Mouse (Mus musculus): ENCODE results near the gene Auts2.
"Not testable (repeated sequence)": the region's sequence is repeated elsewhere in the genome, so short reads cannot be mapped to it uniquely, and the experiment has no call there.

The Auts2 gene

DNA sequence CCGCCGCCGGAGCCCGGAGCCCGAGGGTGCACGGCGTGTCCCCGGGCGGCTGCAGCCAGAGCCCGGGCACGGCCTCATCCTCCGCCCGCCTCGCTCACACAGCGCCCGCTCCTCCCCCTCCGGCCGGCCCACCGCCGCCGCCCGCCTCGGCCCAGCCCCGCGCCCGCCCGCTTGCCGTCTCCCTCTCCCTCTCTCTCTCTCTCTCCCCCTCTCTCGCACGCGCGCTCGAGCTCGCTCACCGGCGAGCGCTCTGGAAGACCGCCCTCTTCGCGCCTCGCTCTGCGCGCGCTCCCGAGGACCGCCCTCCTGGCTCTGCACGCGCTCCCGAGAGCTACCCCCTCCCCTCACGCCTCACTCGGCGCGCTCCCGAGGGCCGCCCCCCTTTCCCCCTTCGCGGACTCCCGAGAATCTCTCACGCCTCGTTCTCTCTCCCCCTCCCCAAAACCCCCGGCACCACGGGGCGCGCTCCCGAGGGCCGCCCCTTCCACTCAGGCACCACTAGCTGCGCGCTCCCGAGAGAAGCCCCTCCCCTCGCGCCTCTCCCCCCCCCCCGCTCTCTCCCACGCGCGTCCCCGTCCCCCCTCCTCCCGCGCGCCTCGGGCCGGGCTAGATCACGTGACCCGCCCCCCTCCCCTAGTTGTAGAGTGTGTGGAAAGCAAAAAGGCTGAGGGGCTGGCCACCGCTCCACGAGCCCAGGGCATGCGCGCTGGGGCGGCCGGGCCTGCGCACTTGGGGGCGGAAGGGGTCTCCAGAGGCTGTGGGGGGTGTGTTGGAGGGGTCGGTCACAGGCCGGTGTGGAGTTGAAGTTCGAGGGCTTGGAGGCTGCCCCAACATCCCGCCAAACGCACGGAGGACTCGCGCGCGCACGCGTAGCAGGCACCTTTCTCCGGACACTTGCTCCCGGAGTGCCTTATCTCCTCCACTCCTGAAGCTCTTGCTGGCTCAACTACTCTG is at the start of gene Auts2:
Auts2 (minus strand) TSS at position 227 of the 954 bp plus-strand sequence.
- peak; percentile 89 for DNase-seq (ENCODE audit: low spot score)

DNA sequence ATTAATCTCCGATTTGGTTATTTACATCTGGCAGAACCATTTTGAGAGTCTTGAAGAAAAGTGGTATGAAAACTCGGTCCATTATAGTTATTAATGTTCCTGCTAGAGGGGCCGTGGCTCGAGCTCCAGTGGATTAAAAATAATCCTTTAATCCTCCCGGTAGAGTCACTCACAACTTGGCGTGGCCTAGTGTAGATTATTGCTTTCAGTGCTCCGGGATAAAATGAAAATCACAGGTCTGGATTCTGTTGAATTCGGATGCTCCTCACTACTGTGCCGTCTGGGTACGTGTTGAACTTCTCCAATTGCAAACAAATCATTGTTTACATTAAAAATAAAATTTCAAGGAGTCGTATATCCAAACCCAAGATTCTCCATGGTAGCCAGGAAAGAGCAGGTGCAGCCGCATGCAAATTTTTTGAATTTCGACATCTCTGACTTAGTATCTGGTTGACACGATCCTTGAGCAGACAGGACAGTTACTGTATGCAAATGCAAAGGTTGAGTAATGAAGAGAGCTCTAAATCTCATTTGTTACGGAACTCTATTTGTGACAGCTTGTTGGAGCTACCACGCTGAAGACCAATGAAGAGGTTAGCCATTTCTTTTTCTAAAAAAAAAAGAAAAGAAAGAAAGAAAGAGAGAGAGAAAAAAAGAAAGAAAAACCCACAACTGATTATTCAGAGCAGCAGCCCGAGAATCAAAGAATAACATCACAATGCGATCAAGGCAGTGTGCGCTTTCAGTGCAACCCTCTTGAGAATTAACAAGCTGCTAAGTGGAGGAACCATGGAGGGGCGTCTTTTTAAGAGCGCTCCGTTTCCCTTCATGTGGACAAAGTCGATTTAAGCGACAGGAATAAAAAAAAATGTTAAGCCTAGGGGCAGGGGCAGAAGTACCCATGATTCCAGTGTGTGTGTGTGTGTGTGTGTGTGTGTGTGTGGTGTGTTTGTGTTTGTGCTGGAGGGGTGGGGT is 48.9 kb upstream of the Auts2 start:
- DNase-seq (ENCODE audit: low spot score), result no peak

DNA sequence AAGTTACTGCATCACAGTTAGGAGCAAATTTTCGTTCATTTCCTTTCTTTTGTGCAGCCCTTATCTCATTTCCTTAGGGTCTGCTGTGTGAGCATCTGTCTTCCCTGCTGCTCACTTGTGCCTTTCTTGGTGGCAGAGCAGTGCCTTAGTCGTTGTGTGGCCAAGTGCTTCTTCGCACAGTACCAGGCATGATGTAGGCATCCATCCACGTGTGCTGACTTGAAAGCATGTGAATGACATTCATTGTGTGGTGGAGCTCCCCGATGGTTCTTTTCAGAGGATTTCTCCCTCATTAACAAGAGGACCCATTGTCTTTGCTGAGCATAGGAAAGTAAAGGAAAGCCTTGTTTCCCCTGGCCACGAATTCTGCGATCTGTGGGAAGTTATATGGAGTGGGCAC is 36.6 kb upstream of the Auts2 start:
- DNase-seq (ENCODE audit: low spot score), result no peak

DNA sequence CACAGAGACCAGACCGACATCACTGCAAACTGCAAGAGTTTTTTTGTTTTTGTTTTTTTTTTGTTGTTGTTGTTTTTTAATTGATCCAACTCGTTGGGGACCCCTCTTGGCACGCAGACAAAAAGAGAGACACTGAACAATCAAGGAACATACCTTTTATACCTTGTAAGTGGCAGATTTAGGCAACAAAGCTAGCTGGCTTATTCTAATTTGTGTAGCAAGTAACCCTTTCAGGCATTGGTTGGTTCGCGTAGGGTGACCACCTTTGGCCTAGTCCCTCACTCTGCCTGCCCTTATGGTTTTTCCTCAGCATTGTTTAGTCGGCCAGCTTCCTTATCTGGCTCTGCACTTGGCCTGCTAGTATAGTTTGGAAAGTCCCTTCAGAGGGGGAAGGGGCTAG is 17.6 kb upstream of the Auts2 start:
- not testable (repeated sequence) for DNase-seq (ENCODE audit: low spot score)

DNA sequence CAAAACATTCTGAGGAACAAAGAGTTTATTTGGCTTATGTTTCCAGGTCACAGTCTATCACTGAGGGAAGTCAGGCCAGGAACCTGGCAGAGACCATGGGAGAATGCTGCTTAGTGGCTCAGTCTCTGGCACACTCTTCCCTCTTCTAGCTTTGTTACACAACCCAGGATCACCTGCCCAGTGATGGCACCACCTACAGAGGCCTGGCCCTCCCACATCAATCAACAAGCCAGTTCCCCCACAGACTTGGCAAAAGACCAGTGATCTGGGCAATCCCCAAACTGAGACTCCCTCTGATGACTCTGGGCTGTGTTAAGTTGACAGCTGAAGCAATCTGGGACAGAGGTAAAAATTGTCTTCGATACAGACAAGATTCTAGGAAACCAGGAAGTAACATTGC is 2.6 kb upstream of the Auts2 start:
- DNase-seq (ENCODE audit: low spot score), result no peak

DNA sequence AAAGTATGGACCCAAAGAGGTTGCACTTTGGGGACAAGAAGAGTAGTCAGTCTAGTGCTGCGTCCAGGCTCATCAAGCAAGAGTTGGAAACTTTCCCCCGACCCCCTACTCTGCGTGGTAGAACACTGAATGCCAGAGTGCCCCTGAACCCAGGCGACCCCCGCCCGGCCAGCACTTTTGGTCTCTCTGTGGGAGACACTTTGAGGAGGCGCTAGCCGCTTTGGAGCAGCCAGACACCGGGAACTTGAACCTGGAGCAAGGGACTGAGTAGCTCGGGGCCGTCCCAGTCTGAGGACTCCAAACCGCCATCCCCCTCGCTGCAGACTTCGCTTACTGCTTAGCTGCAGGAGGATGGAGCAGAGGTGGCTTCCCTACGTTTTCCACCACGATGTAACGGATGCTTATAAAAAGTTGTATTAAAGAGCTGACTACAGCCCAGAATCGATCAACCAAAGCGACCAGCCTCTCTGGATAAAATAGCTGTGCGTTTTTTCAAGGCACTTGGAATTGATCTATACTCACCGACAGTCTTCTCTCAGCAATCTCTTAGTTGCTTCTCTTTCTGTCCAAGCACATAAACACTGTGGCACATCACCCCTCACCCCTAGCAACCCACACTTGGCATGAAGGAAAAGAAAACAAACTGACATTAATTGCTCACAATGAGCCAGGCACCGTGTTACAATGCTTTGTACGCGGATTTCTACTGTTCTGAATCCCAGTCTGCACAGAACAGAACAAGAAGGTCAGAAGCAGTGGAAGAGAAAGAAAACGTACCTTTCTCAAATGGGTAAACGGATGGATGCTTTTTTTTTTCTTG is 1.2 kb upstream of the Auts2 start:
- DNase-seq (ENCODE audit: low spot score), result peak; percentile 9

DNA sequence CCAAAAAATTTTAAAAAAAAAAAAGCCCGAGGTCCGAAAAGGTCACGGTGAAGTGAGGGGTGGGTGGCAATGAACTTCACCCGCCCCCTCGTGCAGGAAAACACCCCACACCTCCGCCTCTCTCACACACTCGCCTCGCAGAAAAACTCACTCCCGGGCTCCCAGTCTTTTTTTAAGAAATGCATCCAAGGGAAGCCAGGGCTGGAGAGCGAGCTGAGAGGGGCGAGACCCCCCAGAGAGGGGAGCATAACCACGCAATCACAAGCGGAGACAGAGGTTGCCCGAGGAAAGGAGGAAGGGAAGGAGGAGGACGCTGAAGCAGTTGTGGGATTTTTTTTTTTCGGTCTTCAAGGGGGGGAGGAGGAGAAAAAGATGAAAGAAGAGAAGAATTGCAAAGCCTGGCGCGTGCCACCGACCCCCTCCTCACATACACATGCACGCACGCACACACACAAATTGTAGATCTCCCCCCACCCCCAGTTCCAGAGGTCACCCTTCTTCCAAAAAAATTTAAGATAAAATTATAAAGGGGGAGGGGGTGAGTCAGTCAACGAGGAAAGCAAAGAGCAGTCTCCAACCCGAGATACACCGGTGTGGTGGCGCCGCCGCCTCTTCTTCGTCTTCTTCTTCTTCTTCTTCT is 643 bp downstream of the Auts2 start:
- DNase-seq (ENCODE audit: low spot score), result no peak

DNA sequence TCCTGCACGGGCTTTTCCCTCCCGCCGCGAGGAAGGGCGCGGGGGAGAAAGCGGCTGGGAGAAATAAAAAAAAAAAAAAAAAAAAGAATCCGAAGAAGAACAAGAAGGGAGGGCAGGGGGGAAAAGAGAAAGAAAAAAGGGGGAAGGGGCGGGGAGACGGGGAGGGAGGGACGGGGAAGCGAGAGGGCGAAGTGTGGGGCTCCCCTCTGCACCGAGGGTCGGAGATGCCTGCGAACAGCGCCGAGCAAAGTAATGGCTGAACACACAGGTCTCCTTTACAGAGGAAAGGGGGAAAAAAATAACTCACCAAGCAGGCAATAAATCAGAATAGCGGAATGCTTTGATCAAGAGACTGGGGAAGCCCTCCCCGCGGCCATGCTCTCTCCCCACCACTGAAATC is 1.2 kb downstream of the Auts2 start:
- DNase-seq (ENCODE audit: low spot score), result no peak

DNA sequence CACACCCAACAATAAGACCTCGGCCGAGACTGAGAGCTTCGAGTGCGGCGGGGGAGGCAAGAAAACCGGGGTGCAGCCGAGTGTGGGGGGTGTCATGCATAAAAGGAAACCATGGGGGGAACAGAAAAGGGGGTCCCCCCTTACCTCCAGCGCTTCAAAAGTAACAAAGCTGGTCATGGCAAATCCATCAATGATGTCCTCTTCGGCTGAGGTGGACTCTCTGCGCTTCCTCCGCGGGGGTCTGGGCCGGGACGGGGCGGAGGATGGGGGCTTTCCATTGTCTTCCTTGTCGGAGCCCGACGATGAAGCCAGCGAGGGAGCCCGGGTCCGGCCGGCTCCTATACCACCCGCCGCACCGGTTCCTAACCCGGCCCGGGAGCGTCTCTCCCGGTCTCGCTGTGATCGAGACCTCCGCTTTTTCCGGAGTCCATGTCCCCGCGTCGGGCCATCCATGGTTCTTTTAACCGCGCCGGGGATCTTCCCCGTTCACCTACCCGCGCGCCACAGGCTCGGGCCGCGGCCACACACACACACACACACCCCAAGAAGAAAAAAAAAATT is 1.7 kb downstream of the Auts2 start:
- DNase-seq (ENCODE audit: low spot score), result peak; percentile 21

DNA sequence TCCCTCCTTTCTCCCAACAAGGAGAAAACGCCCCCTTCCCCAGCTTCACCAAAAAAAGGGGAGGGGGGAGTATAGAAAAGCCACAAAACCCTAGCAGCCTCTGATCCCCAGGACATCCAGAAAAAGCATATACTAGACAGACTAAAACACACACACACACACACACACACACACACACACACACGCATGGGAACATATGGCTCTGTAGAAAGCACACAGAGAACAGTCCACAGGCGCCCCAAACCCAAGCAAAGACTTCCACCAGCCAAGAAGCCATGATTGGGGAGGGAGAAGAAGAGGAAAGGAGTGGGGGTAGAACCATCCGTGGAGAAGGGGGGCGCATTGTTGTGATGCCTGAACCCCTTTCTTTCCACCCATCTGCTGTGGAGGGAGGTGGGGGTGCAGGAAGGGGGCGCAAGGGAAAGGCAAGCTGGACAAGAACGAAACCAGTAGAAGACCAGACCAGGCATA is 2.3 kb downstream of the Auts2 start:
- DNase-seq (ENCODE audit: low spot score), result no peak

DNA sequence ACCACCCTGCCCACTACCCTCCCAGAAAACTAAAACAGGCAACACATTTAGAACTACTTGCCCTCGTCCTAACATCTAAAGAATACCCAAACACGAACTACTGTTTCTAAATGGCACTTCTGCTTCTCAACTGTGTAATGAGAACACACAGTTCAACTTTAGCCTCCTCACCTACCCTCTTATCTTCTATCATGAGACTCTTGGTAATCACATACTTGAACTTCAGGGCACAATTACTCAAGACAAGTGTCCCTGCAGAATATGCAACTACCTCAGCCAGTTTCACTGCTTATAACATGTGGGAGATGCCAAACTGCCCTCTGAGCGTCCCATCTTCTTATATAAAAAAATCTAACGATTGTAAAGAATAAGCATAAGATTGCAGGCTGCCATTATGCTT is 5.7 kb downstream of the Auts2 start:
- no peak for DNase-seq (ENCODE audit: low spot score)

DNA sequence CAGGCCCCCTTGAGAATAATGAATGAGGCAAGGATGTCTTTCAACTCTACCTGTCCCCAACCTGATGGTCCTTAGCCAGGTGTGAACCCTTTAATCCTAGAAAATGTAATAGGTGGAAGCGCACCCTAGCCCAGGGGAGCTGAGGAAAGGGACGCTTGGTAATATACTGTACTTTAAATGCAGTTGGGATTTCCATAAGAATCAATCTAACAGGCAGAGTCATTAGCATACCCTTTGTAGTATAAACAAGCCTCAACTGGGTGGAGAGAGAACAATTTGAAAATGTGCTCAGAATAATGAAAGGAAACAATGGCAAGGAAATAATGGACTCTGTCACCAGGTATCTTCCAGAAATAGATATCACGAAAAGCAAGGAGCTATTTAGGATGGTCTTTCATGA is 16.7 kb downstream of the Auts2 start:
- no peak for DNase-seq (ENCODE audit: low spot score)

DNA sequence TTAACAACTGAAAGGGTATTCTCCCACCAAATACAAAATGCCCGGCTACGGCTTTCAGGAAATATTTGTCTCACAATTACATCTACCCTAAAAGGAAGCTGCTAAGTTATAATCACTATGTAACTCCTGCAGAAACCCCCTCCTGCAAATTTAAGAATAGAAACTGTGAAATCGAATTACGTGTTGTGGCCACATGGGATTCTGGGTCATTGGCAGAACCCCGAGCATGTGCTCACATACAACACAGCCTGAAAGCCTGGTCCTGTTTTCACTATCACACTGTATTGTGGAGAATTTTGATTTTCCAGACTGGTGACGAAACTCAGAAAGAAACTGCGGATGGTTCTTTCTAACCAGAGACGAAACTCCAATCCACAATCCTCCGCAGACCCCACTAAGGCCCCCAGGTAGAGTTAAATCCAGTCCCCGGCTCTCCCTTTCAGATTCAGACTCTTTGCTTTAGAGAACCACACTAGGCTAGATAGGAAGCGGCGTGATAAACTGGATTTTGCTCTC is 21.7 kb downstream of the Auts2 start:
- no peak for DNase-seq (ENCODE audit: low spot score)

DNA sequence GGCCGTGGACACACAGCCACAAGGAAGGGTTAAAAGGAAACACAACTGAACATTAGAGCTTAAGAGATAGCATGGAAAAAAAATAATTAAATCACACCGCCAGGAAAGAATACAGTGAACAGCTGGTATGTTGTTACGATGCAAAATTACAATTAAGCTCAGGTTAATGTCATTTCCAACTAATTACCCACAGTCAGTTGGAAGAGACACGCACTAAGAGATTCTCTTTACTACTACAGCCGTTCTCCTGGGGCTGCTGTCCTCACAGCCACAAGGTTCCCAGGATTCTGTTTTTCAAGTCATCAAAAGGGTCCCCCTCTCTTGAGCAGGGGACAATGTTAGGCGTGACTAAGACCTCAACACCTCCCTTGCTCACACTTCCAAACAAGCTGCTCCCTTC is 25.3 kb downstream of the Auts2 start:
- no peak for DNase-seq (ENCODE audit: low spot score)

DNA sequence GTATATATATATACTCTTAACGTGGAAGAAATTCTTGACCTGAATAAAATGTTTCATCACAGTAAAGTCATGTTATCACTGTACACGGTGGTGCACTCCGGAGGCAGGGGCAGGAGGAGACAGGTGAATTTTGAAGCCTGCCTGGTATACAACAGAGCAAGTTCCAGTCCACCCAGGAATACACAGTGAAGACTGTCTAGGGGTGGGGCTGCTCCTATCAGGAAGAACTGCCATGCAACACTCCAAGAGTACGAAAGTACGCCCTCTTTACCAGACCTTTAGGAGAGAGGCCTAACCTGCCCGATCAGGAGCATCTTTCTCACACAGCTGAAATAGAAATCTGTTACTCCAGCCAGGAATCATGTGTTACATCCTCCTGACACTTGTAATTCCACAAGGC is 28.6 kb downstream of the Auts2 start:
- no peak for DNase-seq (ENCODE audit: low spot score)

DNA sequence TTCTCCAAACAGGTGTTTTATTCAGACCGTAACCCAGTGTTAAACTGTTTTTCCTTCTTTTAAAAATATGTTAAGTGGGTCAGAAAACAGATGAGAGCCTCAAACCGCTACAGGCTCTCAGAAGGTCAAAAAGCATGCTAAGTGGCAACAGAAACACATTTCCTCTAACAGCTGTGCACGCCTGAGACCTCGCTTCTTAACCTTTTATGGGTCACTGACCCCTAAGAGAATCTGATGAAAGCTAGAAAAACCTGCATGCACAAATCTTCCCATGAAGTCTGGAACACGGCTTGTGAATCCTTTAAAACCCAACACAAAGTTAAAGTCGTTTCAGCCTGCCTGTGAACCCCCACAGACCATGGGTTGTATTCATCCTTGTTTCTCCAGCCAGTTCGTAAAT is 29.9 kb downstream of the Auts2 start:
- no peak for DNase-seq (ENCODE audit: low spot score)

DNA sequence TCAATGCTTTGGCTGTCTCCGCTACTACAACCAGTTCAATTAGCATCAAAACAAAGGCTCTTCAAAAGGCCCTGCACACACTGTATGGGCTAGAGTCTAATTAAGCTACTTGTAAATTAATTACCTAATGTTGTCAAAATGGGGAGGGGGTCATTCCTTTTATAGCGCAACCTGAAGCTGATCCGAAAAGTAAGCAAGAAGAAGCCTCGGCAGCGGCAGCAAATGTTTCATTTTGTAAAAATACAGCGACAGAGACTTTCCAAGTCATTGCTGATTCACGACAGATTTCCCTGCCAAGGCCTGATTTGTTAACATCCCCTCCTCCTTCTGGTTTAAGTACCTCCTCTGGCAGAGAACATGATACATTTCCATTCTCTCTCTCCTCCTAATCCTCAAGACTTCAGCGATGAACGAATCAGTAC is 33.7 kb downstream of the Auts2 start:
- peak; percentile 7 for DNase-seq (ENCODE audit: low spot score)

DNA sequence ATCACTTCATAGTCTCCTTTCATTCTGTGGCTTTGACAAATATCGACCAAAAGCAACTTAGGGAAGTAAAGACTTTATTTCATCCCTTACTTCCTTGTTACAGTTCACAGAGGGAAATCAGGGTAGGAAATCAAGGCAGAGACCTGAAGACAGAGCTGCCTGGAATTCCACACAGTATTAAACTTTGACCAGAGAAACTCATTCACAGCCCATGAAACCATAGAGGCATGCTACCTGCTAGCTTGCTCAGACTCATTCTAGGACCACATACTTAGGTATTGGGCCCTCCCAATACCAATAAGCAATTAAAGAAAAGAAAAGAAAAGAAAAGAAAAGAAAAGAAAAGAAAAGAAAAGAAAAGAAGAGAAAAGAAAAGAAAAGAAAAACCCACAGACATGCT is 38.3 kb downstream of the Auts2 start:
- DNase-seq (ENCODE audit: low spot score), result no peak

DNA sequence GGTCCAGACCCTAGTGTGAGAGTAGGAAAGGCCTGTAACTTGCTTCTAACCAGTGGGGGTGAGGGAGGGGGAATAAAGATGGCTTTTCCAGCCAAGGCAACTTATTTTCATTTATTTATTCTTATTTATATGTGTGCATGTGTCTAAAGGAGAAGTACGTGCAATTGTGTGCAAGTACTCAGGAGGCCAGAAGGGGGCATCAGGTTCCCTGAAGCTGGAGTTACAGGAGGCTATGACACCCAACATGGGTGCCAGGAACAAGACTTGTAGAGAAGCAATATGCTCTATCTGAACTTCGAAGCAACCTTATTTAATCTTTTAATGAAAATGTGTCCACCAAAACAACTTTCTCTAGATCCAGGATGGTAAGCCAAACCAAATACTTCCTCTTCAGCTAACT is 39.7 kb downstream of the Auts2 start:
- DNase-seq (ENCODE audit: low spot score), result no peak

DNA sequence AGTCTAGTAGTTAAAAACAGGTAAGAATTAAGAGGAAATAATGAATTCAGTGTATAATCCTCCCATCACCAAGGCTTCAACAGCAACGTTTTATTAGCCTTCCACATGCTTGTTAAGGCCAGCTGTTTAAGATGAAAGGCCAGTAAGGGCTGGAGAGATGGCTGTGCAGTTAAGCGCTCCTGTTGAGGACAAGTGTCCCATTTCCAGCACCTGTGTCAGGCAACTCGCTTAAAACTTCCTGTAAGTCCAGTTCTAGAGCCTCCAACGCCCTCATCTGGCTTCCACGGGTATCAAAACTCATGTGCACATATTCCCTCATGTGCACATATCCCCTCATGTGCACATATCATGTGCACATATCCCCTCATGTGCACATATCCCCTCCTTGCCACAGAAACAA is 41.1 kb downstream of the Auts2 start:
- DNase-seq (ENCODE audit: low spot score), result no peak

DNA sequence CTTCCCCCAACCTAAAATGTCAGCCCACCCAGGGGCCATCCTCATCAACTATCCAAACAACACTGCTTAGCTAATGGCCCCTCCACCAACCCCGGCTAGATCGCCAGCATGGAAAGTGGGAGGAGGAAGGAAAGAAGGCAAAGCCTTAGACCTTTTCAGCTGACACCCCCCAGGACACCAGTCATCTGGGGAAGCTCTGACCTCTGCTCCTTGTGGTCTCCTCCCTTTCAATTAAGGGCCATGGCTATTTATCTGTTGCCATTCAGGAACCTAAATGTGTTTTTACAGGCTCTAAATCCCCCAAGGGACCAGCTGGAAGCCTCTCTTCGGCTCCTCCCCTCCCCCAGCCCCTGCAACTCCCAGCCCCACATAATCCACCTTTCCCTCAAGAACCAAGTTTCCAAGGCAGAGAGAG is 42.3 kb downstream of the Auts2 start:
- DNase-seq (ENCODE audit: low spot score), result no peak

Data from urinary bladder, postnatal 14 days (tissue).